Mouse (Mus musculus) E14TG2a.4 (cell line): ENCODE results near the gene Lingo4.
A peak's percentile ranks its signal among the peaks of the same experiment; 100 is the strongest.

Experiments used
- H3K27me3 ChIP-seq: 2 replicates; pipeline ENCODE4 v1.6.1; 2014; ENCODE audit warnings: low read length, control low read depth; ENCODE audit not compliant: insufficient read depth
- H3K36me3 ChIP-seq: 2 replicates; pipeline ENCODE4 v1.6.1; 2014; ENCODE audit warnings: low read length, control low read depth; ENCODE audit not compliant: insufficient read depth
- H3K4me1 ChIP-seq: replicated peaks from 2 replicates; pipeline ENCODE4 v1.6.1; 2014; ENCODE audit warnings: low read depth, low read length, control low read depth
- H3K4me3 ChIP-seq: replicated peaks from 2 replicates; pipeline ENCODE4 v1.5.1; 2014; ENCODE audit warnings: mild to moderate bottlenecking, low read length
- H3K9me3 ChIP-seq: 2 replicates; pipeline ENCODE4 v1.6.1; 2014; ENCODE audit warnings: low read length, control low read depth
- CTCF ChIP-seq: conservative IDR thresholded peaks from 2 replicates; pipeline ENCODE4 v1.5.1; 2014; ENCODE audit warnings: low read length
- NANOG ChIP-seq: IDR thresholded peaks from 2 replicates; pipeline ENCODE4 v1.6.1; 2014; ENCODE audit warnings: borderline replicate concordance, low read length, mixed read lengths
- POU5F1 ChIP-seq: IDR thresholded peaks from 2 replicates; pipeline ENCODE4 v1.6.1; 2014; ENCODE audit warnings: low read length, borderline replicate concordance

Gene Lingo4

GRCm38 (mm10) chr3:94443597-94443964, 45.3 kb downstream of the Lingo4 start, which contains the start of gene Oaz3:
Gene Oaz3 (minus strand): TSS chr3:94443915.
- Histone ChIP-seq H3K4me3 (peak within 1 kb of the TSS; percentile 100), H3K27me3 (peaks cover 9% of the 10 kb centered on the region), H3K4me1 (peaks cover 10% of the 10 kb centered on the region), H3K36me3 (peaks cover 42% of the 10 kb centered on the region), H3K9me3 (no peaks in the 10 kb centered on the region)
- TF ChIP-seq CTCF (no peak), POU5F1 (no peak), NANOG (no peak)

GRCm38 (mm10) chr3:94449377-94449776, 51.1 kb downstream of the Lingo4 start:
- H3K9me3 ChIP-seq, result 0 out of 2 replicates have a peak, but pooled peaks cover 2% of the 10 kb centered on the region
- peaks cover 7% of the 10 kb centered on the region for H3K4me1 ChIP-seq
- H3K27me3 ChIP-seq, result peaks cover 3% of the 10 kb centered on the region; the same call in 1 of the 2 replicates
- H3K36me3 ChIP-seq, result peaks cover 65% of the 10 kb centered on the region
- H3K4me3 ChIP-seq, result no peak overlapping the region
- TF ChIP-seq POU5F1, result no peak
- TF ChIP-seq CTCF, result no peak
- TF ChIP-seq NANOG, result no peak
